Mouse (Mus musculus): Measurements from ENCODE around the gene Tmem120a.
A peak's percentile ranks its signal among the peaks of the same experiment; 100 is the strongest.

Gene Tmem120a

GRCm38 (mm10) chr5:135730916-135731315 lies 13.3 kb downstream of the Tmem120a start:
- no peak for DNase-seq

DNA sequence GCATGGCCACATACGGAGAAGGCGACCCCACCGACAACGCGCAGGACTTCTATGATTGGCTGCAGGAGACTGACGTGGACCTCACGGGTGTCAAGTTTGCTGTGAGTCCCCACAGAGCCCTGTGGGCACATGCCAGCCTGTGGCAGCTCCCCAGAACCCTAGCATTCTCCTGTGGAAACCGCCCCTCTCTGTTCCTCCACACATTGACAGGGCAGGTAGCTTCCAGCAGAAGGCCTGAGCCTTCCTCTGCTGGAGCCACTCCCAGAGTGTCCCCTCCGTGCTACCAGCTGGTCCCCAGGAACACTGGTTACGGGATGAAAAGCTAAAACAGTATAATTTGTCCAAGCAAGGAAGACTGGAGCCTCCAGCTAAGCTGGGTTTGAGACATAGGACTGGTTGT lies 14.0 kb downstream of the Tmem120a start:
- DNase-seq, result no peak

DNA sequence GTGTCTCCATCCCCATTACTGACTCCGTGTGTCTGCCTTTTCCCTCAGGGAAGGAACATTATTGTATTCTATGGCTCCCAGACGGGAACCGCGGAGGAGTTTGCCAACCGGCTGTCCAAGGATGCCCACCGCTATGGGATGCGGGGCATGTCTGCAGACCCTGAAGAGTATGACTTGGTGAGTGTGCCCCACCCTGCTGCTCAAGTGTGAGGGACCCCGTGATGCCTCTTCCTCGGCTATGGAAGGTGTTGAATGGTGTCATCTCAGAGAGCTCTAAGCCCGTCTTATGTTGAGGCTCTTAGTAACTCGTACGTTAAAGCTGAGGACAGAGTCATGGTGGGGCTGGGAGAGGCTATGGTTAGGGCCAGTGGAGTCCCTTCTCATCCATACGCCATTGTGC lies 14.9 kb downstream of the Tmem120a start:
- no peak for DNase-seq

- no peak for DNase-seq
These were observed 15.9 kb downstream of the Tmem120a start for GRCm38 (mm10) chr5:135728361-135728760.

GRCm38 (mm10) chr5:135727871-135728270 lies 16.4 kb downstream of the Tmem120a start:
- no peak for DNase-seq

DNA sequence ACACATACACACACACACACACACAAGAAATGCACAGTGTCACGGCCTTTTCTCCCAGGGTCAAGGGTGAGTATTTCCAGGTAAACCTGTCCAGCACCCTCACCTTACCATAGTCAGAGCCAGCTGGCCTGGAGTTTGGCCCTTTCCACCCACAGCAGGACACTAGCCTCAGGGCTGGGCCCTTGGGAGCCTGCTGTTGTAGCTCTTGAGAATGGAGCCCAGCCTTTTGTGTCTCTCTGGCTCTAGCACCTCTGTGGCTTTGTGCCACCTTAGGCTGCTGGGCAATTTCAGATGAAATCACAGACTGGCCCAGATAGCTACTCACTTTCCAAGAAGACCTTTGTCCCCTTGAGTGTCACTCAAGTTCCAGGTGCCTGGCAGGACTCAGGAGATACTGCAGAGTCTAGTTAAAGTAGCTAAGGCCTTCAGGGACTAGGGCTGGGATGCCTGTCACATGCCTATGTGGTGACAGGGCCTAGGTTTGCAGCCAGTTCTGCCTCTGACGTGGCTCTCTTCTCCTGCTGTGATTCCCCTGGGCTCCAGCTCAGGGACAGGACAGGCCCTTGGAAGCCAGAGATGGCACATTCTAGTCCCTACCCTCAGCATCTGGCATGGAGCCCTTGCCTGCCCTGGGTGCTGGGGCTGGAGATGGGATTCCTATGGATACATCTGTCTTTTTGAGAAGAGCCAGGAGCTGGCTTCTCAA lies 17.5 kb downstream of the Tmem120a start:
- no peak for DNase-seq

DNA sequence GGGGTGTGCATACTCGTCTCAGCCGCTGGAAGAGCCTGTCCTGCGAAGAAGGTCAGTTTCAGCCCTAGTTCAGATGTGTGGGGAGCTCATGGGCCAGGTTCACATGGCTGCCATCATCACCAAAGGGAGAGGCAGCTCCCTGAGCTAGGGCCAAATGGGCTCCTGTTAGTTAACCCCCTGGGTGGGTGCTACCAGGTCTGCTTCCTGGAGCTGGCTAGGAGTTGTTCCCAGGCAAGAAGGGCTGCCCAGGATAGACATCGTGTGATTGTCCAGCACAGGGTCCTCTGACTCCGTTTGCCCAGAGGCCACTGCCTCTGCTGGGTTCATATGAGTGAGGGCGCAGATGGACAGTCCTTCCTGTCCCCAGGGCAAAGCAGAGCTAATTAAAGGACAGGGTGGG lies 18.3 kb downstream of the Tmem120a start:
- no peak for DNase-seq

DNA sequence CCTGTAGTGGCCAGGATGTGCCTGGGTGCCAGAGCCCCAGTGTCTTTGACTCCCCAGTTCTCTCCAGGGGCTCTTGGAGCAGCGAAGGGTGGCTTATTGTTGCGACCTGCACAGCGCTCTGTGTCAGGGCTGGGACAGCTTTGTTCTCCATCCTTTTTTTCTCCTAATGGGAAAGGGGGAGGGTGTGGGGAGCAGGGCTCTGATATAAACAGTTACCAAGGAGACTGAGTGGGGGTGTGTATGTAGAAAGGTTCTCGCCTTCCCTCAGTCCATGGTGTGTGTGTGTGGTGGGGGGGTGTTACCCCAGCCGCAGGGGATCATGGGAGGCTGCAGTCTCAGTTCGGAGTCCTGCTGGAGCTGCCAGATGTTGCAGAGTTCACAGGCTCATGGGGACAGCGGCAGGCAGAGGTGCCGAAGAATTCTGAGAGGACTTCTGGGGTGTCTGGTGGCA lies 18.8 kb downstream of the Tmem120a start:
- DNase-seq, result no peak

- DNase-seq, result no peak
These were observed 19.5 kb downstream of the Tmem120a start for GRCm38 (mm10) chr5:135724536-135725322.

DNA sequence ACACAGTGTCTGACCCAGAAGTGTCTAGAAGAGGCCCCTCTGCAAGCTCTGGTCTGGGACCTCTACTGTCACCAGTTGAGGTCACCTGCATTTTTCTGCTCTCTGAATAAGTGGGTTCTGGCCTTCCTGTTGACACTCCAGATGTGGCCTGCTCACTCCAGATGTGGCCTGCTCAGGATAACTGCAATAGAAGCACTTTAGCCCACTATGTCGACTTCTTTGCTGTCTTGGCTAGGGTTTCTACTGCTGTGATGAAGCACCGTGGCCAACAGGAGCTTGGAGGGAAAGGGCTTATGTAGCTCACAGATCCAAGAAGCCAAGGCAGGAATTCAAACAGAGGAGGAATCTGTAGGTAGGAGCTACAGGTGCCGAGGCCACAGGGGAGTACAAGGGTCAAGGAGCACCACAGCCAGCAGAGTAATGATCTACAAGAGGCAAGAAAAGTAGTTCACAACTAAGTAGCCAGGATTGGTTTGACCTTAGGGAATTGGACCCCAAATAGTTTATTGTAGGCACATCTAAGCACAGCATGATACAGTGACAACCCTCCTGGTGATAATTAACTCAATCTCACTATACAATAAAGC lies 21.0 kb downstream of the Tmem120a start:
- no peak for DNase-seq

DNA sequence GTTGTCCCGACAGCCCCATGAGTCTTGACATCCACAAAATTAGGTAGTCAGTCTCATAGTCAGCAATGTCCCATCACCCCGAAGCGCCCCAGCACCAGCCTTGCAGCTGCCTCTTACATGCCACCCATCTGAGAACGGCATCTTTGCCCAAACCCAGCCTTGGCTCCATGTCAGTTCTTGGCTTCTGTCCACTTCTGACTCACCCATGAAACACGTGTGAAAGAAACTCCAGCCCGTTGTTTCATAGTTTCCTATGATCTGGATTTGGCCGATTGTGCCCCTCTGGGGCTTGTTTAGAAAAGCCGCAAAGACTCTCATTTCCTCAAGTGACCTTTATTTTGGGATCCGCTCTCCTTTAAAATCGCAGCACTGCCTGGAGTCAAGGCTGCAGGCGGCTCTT lies 22.1 kb downstream of the Tmem120a start:
- peak; percentile 46 for DNase-seq

- no peak for DNase-seq
These were observed 23.2 kb downstream of the Tmem120a start for GRCm38 (mm10) chr5:135721076-135721475.

DNA sequence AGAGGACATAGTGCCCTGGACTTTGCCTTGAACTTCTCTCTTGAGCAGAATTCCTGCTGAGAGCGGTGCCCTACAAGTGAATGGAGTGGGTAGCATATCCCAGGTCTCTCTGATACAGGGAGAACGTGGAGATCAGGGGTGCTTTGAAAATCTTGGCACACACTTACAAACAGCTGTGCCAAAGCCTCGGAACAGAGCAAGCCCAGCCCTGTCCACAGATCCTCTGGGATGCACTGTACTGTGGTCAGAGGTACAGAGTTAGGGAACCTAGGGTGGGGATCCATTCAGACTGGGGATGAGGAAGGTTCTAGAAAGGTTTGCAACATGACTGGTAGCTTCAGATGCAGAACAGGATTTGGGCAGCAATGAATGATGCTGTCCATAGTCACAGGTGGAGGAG lies 24.1 kb downstream of the Tmem120a start:
- DNase-seq, result no peak

DNA sequence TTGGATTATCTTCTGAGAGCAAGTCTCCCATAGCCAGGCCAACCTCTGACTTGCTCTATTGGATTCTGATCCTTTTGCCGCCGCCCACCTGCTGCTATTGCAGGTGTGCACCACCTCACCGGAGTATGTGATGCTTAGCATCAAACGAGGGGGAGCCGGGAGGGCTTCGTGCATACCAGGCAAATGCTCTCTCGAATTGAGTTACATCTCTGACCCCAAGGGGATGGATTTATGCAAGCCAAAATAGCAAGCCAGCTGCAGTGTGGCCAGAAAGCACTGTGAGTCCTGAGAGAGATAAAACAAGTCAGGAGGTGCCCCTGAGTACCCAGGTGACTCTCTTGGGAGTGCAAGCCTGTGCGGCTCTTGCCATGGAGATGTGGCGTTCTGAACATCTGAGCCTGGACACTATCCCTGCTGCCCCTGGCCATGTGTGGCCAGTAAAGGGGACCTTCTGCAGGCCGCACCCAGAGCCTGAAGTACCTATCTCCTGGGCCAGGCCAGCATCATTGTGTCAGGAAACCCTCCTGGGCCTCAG lies 24.6 kb downstream of the Tmem120a start:
- DNase-seq, result no peak

DNA sequence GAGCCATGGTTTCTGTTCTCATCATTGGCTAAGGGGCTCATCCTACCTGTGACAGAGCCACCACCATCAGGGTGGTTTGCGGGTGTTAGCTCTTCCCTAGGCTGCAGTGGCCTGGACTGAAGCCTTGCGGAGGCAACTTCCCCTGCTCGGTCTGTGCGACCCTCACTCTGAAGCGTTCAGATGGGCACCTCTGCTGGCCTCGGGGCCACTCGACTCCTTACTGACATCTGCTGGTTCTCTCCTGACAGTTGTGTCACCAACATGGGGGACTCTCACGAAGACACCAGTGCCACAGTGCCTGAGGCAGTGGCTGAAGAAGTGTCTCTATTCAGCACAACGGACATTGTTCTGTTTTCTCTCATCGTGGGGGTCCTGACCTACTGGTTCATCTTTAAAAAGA lies 28.6 kb downstream of the Tmem120a start:
- DNase-seq, result no peak

GRCm38 (mm10) chr5:135713441-135714218 lies 30.6 kb downstream of the Tmem120a start:
- peak; percentile 39 for DNase-seq

GRCm38 (mm10) chr5:135712803-135713202 lies 31.4 kb downstream of the Tmem120a start:
- DNase-seq, result no peak

- DNase-seq, result no peak
These were observed 32.5 kb downstream of the Tmem120a start for GRCm38 (mm10) chr5:135711582-135712355.

- no peak for DNase-seq
These were observed 33.5 kb downstream of the Tmem120a start for GRCm38 (mm10) chr5:135710599-135711214.

DNA sequence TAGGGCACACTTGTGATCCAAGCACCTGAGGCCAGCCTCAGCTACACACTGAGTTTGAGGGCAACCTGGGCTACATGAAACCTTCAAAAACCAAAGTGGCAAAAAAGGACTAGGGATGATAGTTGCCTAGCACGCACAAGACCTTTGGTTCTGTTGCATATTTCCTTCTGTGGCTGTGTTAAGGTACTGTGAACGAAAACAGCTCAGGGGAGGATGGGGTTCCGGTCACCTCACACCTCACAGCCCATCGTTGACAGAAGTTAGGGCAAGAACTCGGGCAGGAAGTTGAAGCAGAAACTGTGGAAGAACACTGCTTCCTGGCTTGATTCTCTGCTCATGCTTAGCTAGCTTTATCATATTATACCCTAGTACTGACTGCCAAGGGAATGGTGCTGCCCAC lies 34.5 kb downstream of the Tmem120a start:
- no peak for DNase-seq

GRCm38 (mm10) chr5:135707855-135708254 lies 36.4 kb downstream of the Tmem120a start:
- no peak for DNase-seq

DNA sequence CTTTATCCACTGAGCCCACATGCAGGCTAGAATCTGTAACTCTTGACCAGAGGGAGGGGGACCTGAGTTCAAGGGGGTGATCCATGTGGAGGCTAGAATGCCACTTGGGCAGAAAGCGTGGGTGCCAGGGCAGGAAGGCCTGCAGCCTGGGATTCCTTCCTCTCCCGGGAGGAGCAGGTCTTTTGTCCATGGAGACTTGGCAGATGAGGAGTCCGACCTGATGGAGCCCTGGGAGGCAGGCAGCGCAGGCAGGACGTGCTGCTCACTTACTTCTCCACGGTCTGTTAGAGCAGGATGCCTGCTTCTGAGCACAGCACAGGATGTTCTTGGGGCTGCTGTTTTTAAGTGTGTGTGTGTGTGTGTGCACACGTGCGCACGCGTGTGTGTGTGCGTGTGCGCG lies 37.2 kb downstream of the Tmem120a start:
- DNase-seq, result no peak

All from cerebellum, adult 8-10 months (tissue).